Mouse (Mus musculus): ENCODE measurements around the gene Kcnh4.

- TF ChIP-seq CTCF (IDR thresholded peaks at IDR 0.05; ENCODE audit: control insufficient read depth, insufficient read depth, insufficient read length) = no peak
- no peak for TF ChIP-seq USF1 (IDR thresholded peaks at IDR 0.05; ENCODE audit: low read depth)
- no peak for TF ChIP-seq MYOD1 (IDR thresholded peaks at IDR 0.05; ENCODE audit: control insufficient read depth, insufficient read length, low read depth)
- no peak for TF ChIP-seq MAX (IDR thresholded peaks at IDR 0.05)
- no peak for TF ChIP-seq FOSL1 (IDR thresholded peaks at IDR 0.05; ENCODE audit: insufficient read depth, low read length, poor library complexity, severe bottlenecking)
Observed at GRCm38 (mm10) chr11:100745085-100745484, 14.7 kb downstream of the Kcnh4 start.

Measured in C2C12 (cell line).